Mouse (Mus musculus): Measurements from ENCODE around the gene Jph2. TPM values are rescaled to one million over a fixed set of nuclear protein-coding genes. Genes with fewer than 3 reads are reported as not detected.

The Jph2 gene
- polyA plus RNA-seq, 1 experiment = 78.4 TPM

DNA sequence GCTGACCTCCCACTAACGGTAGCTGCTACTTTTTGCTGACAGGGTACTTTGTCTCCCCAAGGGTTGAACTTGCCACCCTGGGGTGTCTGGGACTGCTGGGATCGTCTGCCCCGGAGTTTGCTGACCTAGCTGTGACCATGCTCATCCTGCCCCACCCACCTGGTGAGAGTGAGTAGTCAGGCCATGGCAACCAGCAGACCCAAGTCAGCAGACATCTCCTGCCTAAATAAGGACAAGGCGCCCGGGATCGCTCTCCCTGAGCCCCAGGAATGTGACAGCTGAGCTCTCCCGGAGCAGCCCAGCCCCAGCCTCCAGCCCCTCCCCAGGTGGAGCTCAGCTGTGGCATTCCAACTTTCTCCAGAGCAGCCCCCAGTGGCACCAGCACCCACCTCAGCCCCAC lies 44.1 kb downstream of the Jph2 start:
- Histone ChIP-seq H3K27me3 (ENCODE audit: control insufficient read depth, insufficient read depth, insufficient read length) (no peaks in the 10 kb centered on the region), H3K79me2 (ENCODE audit: control insufficient read depth, insufficient read depth) (no peaks in the 10 kb centered on the region), H3K4me3 (ENCODE audit: insufficient read depth, poor library complexity, severe bottlenecking) (no peak overlapping the region), H3ac (ENCODE audit: control insufficient read depth, insufficient read length, low read depth) (peak overlapping the region; percentile 29), H3K79me3 (ENCODE audit: low read depth) (no peaks in the 10 kb centered on the region), H3K36me3 (ENCODE audit: control insufficient read depth, insufficient read depth) (no peaks in the 10 kb centered on the region)
- peak; percentile 57 for TF ChIP-seq MYOD1 (IDR thresholded peaks at IDR 0.05; ENCODE audit: control insufficient read depth, insufficient read length, low read depth)
- TF ChIP-seq CEBPB (IDR thresholded peaks at IDR 0.05; ENCODE audit: low read depth) = no peak

DNA sequence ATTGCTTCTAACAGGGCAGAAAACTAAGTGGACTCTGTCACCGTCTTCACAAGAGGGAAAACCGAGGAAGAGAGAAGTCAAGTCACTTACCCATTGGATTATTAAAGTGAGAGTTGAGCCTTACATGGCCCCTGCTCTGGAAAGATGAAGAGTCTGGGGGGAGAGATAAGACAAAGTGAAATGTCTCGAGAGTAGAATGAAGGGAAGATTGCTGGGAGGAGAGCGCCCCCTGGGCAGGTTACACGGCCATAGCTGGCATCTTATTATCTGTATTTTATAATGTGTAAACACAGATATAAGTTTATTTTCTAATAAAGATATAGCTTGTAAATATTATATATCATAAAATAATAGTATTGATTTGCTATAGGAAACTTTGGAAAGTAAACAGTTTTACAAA lies 47.4 kb downstream of the Jph2 start:
- Histone ChIP-seq H3K79me3 (ENCODE audit: low read depth) (no peaks in the 10 kb centered on the region), H3K27me3 (ENCODE audit: control insufficient read depth, insufficient read depth, insufficient read length) (no peaks in the 10 kb centered on the region), H3K79me2 (ENCODE audit: control insufficient read depth, insufficient read depth) (no peaks in the 10 kb centered on the region), H3K4me3 (ENCODE audit: insufficient read depth, poor library complexity, severe bottlenecking) (no peak overlapping the region), H3ac (ENCODE audit: control insufficient read depth, insufficient read length, low read depth) (no peak overlapping the region), H3K36me3 (ENCODE audit: control insufficient read depth, insufficient read depth) (no peaks in the 10 kb centered on the region)
- TF ChIP-seq FOSL1 (IDR thresholded peaks at IDR 0.05; ENCODE audit: insufficient read depth, low read length, poor library complexity, severe bottlenecking) = no peak
- no peak for TF ChIP-seq MYOG (IDR thresholded peaks at IDR 0.05; ENCODE audit: control insufficient read depth, extremely low read depth, insufficient read length)
- no peak for TF ChIP-seq MAX (IDR thresholded peaks at IDR 0.05)
- no peak for TF ChIP-seq CEBPB (IDR thresholded peaks at IDR 0.05; ENCODE audit: low read depth)
- no peak for TF ChIP-seq MYOD1 (IDR thresholded peaks at IDR 0.05; ENCODE audit: control insufficient read depth, insufficient read length, low read depth)
- no peak for TF ChIP-seq USF1 (IDR thresholded peaks at IDR 0.05; ENCODE audit: low read depth)
- no peak for TF ChIP-seq CTCF (IDR thresholded peaks at IDR 0.05; ENCODE audit: control insufficient read depth, insufficient read depth, insufficient read length)

DNA sequence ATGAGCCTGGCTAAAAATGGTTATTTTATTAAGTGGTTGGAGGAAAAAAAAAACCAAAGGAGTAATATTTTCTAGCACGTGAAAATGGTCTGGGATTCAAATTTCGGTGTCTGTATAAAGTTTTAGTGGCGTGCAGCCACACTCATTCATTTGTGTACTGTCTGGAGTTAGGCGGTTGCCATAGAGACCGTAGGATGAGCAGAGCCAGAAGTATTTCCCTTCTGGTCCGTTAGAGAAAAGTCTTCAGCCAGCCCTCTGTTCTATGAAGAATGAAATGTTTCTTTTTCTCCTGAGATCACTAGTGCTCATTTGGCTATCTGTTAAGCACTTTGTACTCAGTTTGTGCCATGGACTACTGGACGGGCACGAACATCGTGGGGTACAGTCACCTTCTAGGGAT lies 48.4 kb downstream of the Jph2 start:
- no peak for TF ChIP-seq FOSL1 (IDR thresholded peaks at IDR 0.05; ENCODE audit: insufficient read depth, low read length, poor library complexity, severe bottlenecking)
- no peak overlapping the region for H3K4me3 ChIP-seq (ENCODE audit: insufficient read depth, poor library complexity, severe bottlenecking)
- no peak overlapping the region for H3ac ChIP-seq (ENCODE audit: control insufficient read depth, insufficient read length, low read depth)
- no peaks in the 10 kb centered on the region for H3K79me3 ChIP-seq (ENCODE audit: low read depth)
- no peaks in the 10 kb centered on the region for H3K79me2 ChIP-seq (ENCODE audit: control insufficient read depth, insufficient read depth)
- H3K36me3 ChIP-seq (ENCODE audit: control insufficient read depth, insufficient read depth) = no peaks in the 10 kb centered on the region
- no peaks in the 10 kb centered on the region for H3K27me3 ChIP-seq (ENCODE audit: control insufficient read depth, insufficient read depth, insufficient read length)

DNA sequence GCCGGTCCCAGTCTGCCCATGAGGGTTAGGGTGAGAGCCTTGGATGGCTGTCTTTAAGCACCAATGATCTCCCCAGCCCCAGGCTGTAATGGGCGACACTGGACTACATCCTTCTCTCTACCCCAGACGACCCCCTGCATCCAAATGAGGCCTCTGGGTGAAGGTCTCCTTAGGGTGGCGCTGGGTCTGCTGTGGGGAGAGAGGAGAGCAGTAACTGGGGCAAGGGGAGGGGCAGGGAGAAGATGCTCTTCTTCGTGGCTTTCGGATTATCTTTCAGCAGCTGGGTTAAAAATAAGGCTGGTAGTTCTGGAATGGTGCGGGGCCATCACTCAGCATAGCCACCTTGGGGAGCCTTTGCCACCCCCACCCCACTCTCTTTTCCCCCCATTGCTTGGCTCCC lies 49.1 kb downstream of the Jph2 start:
- Histone ChIP-seq H3ac (ENCODE audit: control insufficient read depth, insufficient read length, low read depth) (no peak overlapping the region), H3K79me2 (ENCODE audit: control insufficient read depth, insufficient read depth) (no peaks in the 10 kb centered on the region), H3K36me3 (ENCODE audit: control insufficient read depth, insufficient read depth) (no peaks in the 10 kb centered on the region), H3K79me3 (ENCODE audit: low read depth) (no peaks in the 10 kb centered on the region), H3K4me3 (ENCODE audit: insufficient read depth, poor library complexity, severe bottlenecking) (no peak overlapping the region), H3K27me3 (ENCODE audit: control insufficient read depth, insufficient read depth, insufficient read length) (no peaks in the 10 kb centered on the region)
- no peak for TF ChIP-seq FOSL1 (IDR thresholded peaks at IDR 0.05; ENCODE audit: insufficient read depth, low read length, poor library complexity, severe bottlenecking)
- TF ChIP-seq MYOG (IDR thresholded peaks at IDR 0.05; ENCODE audit: control insufficient read depth, extremely low read depth, insufficient read length) = no peak
- no peak for TF ChIP-seq MYOD1 (IDR thresholded peaks at IDR 0.05; ENCODE audit: control insufficient read depth, insufficient read length, low read depth)
- no peak for TF ChIP-seq MAX (IDR thresholded peaks at IDR 0.05)
- TF ChIP-seq CEBPB (IDR thresholded peaks at IDR 0.05; ENCODE audit: low read depth) = no peak
- no peak for TF ChIP-seq USF1 (IDR thresholded peaks at IDR 0.05; ENCODE audit: low read depth)
- no peak for TF ChIP-seq CTCF (IDR thresholded peaks at IDR 0.05; ENCODE audit: control insufficient read depth, insufficient read depth, insufficient read length)

DNA sequence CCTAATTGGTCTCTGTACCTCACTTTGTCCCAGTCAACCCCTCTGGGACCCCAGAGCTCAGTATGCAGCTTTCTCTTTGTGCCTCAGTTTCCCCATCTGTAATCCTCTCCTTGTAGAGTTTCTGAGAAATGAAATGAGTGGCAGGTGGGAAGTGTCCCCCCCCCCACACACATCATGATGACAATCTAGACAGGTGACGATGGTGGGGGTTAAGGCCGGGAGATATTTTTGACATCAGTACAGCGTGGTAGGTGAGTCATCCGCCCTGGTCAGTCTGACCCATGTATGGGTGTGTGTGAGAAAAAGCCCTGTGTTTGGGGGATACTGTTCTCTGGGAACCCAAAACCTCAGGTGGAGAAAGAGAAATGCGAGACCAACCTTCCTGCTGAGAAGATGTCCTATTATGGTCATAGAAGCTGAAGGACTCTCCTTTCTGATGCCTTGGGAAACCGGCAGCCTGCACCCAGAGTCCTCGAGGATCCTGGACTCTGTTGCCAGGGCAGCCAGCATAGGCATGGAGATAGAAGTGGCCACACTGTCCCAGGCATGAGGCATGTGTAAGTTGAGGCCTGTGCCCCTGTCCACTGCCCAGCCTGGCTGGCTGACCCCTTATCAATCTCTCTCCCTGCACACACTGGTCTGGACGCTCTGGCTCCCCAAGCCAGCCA lies 50.1 kb downstream of the Jph2 start:
- Histone ChIP-seq H3K27me3 (ENCODE audit: control insufficient read depth, insufficient read depth, insufficient read length) (no peaks in the 10 kb centered on the region), H3ac (ENCODE audit: control insufficient read depth, insufficient read length, low read depth) (no peak overlapping the region), H3K79me3 (ENCODE audit: low read depth) (no peaks in the 10 kb centered on the region), H3K4me3 (ENCODE audit: insufficient read depth, poor library complexity, severe bottlenecking) (no peak overlapping the region), H3K79me2 (ENCODE audit: control insufficient read depth, insufficient read depth) (no peaks in the 10 kb centered on the region), H3K36me3 (ENCODE audit: control insufficient read depth, insufficient read depth) (no peaks in the 10 kb centered on the region)
- TF ChIP-seq MYOG (IDR thresholded peaks at IDR 0.05; ENCODE audit: control insufficient read depth, extremely low read depth, insufficient read length) = no peak
- TF ChIP-seq MYOD1 (IDR thresholded peaks at IDR 0.05; ENCODE audit: control insufficient read depth, insufficient read length, low read depth) = peak; percentile 76
- TF ChIP-seq USF1 (IDR thresholded peaks at IDR 0.05; ENCODE audit: low read depth) = no peak

DNA sequence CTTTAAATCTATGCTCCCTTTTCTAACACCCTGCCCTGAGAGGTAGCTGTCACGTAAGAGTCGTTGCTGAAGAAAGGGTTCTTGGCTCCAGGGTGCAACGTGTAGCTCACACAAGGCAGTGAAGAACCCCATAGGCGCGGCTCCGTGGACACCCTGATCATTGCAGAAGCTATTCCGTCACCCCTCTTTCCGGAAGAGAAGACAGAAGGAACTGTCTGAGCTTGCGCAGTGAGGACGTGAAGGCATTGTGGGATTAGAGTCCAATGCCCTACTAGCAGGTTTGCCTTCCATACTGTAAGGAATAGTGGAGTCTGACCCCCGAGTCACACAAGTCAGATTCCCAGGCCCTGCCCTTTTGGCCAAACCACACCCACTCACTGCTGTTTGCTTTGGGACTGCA lies 51.3 kb downstream of the Jph2 start:
- H3K79me3 ChIP-seq (ENCODE audit: low read depth) = no peaks in the 10 kb centered on the region
- H3K4me3 ChIP-seq (ENCODE audit: insufficient read depth, poor library complexity, severe bottlenecking) = no peak overlapping the region

More for the DNA sequence above, 51.3 kb downstream of the Jph2 start:
- H3ac ChIP-seq (ENCODE audit: control insufficient read depth, insufficient read length, low read depth) = no peak overlapping the region
- TF ChIP-seq CTCF (IDR thresholded peaks at IDR 0.05; ENCODE audit: control insufficient read depth, insufficient read depth, insufficient read length) (no peak), MYOG (IDR thresholded peaks at IDR 0.05; ENCODE audit: control insufficient read depth, extremely low read depth, insufficient read length) (no peak), MYOD1 (IDR thresholded peaks at IDR 0.05; ENCODE audit: control insufficient read depth, insufficient read length, low read depth) (no peak), USF1 (IDR thresholded peaks at IDR 0.05; ENCODE audit: low read depth) (no peak), CEBPB (IDR thresholded peaks at IDR 0.05; ENCODE audit: low read depth) (no peak), MAX (IDR thresholded peaks at IDR 0.05) (no peak), FOSL1 (IDR thresholded peaks at IDR 0.05; ENCODE audit: insufficient read depth, low read length, poor library complexity, severe bottlenecking) (no peak)
- no peaks in the 10 kb centered on the region for H3K79me2 ChIP-seq (ENCODE audit: control insufficient read depth, insufficient read depth)
- no peaks in the 10 kb centered on the region for H3K27me3 ChIP-seq (ENCODE audit: control insufficient read depth, insufficient read depth, insufficient read length)
- H3K36me3 ChIP-seq (ENCODE audit: control insufficient read depth, insufficient read depth) = no peaks in the 10 kb centered on the region

All from C2C12 (cell line).